Mouse (Mus musculus): ENCODE measurements around the gene Rab3a. TPM values are rescaled to one million over a fixed set of nuclear protein-coding genes. Genes with fewer than 3 reads are reported as not detected.

The Rab3a gene
- polyA plus RNA-seq, 1 experiment: 14.4 TPM

GRCm38 (mm10) chr8:70780093-70780492, 25.6 kb downstream of the Rab3a start:
- Histone ChIP-seq H3K4me3 (ENCODE audit: insufficient read depth, poor library complexity, severe bottlenecking) (no peak overlapping the region), H3K79me3 (ENCODE audit: low read depth) (peaks cover 8% of the 10 kb centered on the region), H3K79me2 (ENCODE audit: control insufficient read depth, insufficient read depth) (peaks cover 26% of the 10 kb centered on the region), H3K27me3 (ENCODE audit: control insufficient read depth, insufficient read depth, insufficient read length) (no peaks in the 10 kb centered on the region), H3ac (ENCODE audit: control insufficient read depth, insufficient read length, low read depth) (no peak overlapping the region), H3K36me3 (ENCODE audit: control insufficient read depth, insufficient read depth) (peaks cover 19% of the 10 kb centered on the region)
- TF ChIP-seq CEBPB (IDR thresholded peaks at IDR 0.05; ENCODE audit: low read depth): no peak
- TF ChIP-seq FOSL1 (IDR thresholded peaks at IDR 0.05; ENCODE audit: insufficient read depth, low read length, poor library complexity, severe bottlenecking): no peak
- TF ChIP-seq MYOD1 (IDR thresholded peaks at IDR 0.05; ENCODE audit: control insufficient read depth, insufficient read length, low read depth): no peak

GRCm38 (mm10) chr8:70786291-70787050, 32.0 kb downstream of the Rab3a start:
- H3K79me3 ChIP-seq (ENCODE audit: low read depth): peaks cover 4% of the 10 kb centered on the region
- TF ChIP-seq FOSL1 (IDR thresholded peaks at IDR 0.05; ENCODE audit: insufficient read depth, low read length, poor library complexity, severe bottlenecking): no peak
- TF ChIP-seq CTCF (IDR thresholded peaks at IDR 0.05; ENCODE audit: control insufficient read depth, insufficient read depth, insufficient read length): no peak
- TF ChIP-seq USF1 (IDR thresholded peaks at IDR 0.05; ENCODE audit: low read depth): no peak
- no peak for TF ChIP-seq MYOD1 (IDR thresholded peaks at IDR 0.05; ENCODE audit: control insufficient read depth, insufficient read length, low read depth)
- TF ChIP-seq MAX (IDR thresholded peaks at IDR 0.05): no peak
- TF ChIP-seq MYOG (IDR thresholded peaks at IDR 0.05; ENCODE audit: control insufficient read depth, extremely low read depth, insufficient read length): no peak
- no peak for TF ChIP-seq CEBPB (IDR thresholded peaks at IDR 0.05; ENCODE audit: low read depth)
- peaks cover 33% of the 10 kb centered on the region for H3K36me3 ChIP-seq (ENCODE audit: control insufficient read depth, insufficient read depth)
- no peak overlapping the region for H3ac ChIP-seq (ENCODE audit: control insufficient read depth, insufficient read length, low read depth)
- no peak overlapping the region for H3K4me3 ChIP-seq (ENCODE audit: insufficient read depth, poor library complexity, severe bottlenecking)
- peaks cover 16% of the 10 kb centered on the region for H3K79me2 ChIP-seq (ENCODE audit: control insufficient read depth, insufficient read depth)
- H3K27me3 ChIP-seq (ENCODE audit: control insufficient read depth, insufficient read depth, insufficient read length): no peaks in the 10 kb centered on the region

- Histone ChIP-seq H3K79me2 (ENCODE audit: control insufficient read depth, insufficient read depth) (peaks cover 22% of the 10 kb centered on the region), H3K36me3 (ENCODE audit: control insufficient read depth, insufficient read depth) (peaks cover 28% of the 10 kb centered on the region), H3K79me3 (ENCODE audit: low read depth) (peaks cover 10% of the 10 kb centered on the region), H3K4me3 (ENCODE audit: insufficient read depth, poor library complexity, severe bottlenecking) (no peak overlapping the region), H3ac (ENCODE audit: control insufficient read depth, insufficient read length, low read depth) (no peak overlapping the region), H3K27me3 (ENCODE audit: control insufficient read depth, insufficient read depth, insufficient read length) (no peaks in the 10 kb centered on the region)
- TF ChIP-seq FOSL1 (IDR thresholded peaks at IDR 0.05; ENCODE audit: insufficient read depth, low read length, poor library complexity, severe bottlenecking) (no peak), MYOG (IDR thresholded peaks at IDR 0.05; ENCODE audit: control insufficient read depth, extremely low read depth, insufficient read length) (no peak)
Measured at GRCm38 (mm10) chr8:70787051-70787445, 32.6 kb downstream of the Rab3a start.

- H3ac ChIP-seq (ENCODE audit: control insufficient read depth, insufficient read length, low read depth): no peak overlapping the region
- H3K36me3 ChIP-seq (ENCODE audit: control insufficient read depth, insufficient read depth): peaks cover 28% of the 10 kb centered on the region
- TF ChIP-seq MYOG (IDR thresholded peaks at IDR 0.05; ENCODE audit: control insufficient read depth, extremely low read depth, insufficient read length): no peak
- TF ChIP-seq MAX (IDR thresholded peaks at IDR 0.05): no peak
- TF ChIP-seq CEBPB (IDR thresholded peaks at IDR 0.05; ENCODE audit: low read depth): no peak
- TF ChIP-seq CTCF (IDR thresholded peaks at IDR 0.05; ENCODE audit: control insufficient read depth, insufficient read depth, insufficient read length): no peak
- H3K27me3 ChIP-seq (ENCODE audit: control insufficient read depth, insufficient read depth, insufficient read length): no peaks in the 10 kb centered on the region
- peaks cover 10% of the 10 kb centered on the region for H3K79me3 ChIP-seq (ENCODE audit: low read depth)
- peaks cover 24% of the 10 kb centered on the region for H3K79me2 ChIP-seq (ENCODE audit: control insufficient read depth, insufficient read depth)
- no peak overlapping the region for H3K4me3 ChIP-seq (ENCODE audit: insufficient read depth, poor library complexity, severe bottlenecking)
Measured at GRCm38 (mm10) chr8:70787941-70788667, 33.6 kb downstream of the Rab3a start.

GRCm38 (mm10) chr8:70789046-70789445, 34.6 kb downstream of the Rab3a start:
- peaks cover 28% of the 10 kb centered on the region for H3K36me3 ChIP-seq (ENCODE audit: control insufficient read depth, insufficient read depth)
- no peak overlapping the region for H3K4me3 ChIP-seq (ENCODE audit: insufficient read depth, poor library complexity, severe bottlenecking)
- peaks cover 24% of the 10 kb centered on the region for H3K79me2 ChIP-seq (ENCODE audit: control insufficient read depth, insufficient read depth)
- no peak for TF ChIP-seq MYOD1 (IDR thresholded peaks at IDR 0.05; ENCODE audit: control insufficient read depth, insufficient read length, low read depth)
- TF ChIP-seq MYOG (IDR thresholded peaks at IDR 0.05; ENCODE audit: control insufficient read depth, extremely low read depth, insufficient read length): no peak
- no peak for TF ChIP-seq CEBPB (IDR thresholded peaks at IDR 0.05; ENCODE audit: low read depth)
- TF ChIP-seq CTCF (IDR thresholded peaks at IDR 0.05; ENCODE audit: control insufficient read depth, insufficient read depth, insufficient read length): no peak
- no peak for TF ChIP-seq USF1 (IDR thresholded peaks at IDR 0.05; ENCODE audit: low read depth)
- no peak for TF ChIP-seq FOSL1 (IDR thresholded peaks at IDR 0.05; ENCODE audit: insufficient read depth, low read length, poor library complexity, severe bottlenecking)
- peaks cover 10% of the 10 kb centered on the region for H3K79me3 ChIP-seq (ENCODE audit: low read depth)
- H3ac ChIP-seq (ENCODE audit: control insufficient read depth, insufficient read length, low read depth): no peak overlapping the region
- no peaks in the 10 kb centered on the region for H3K27me3 ChIP-seq (ENCODE audit: control insufficient read depth, insufficient read depth, insufficient read length)

GRCm38 (mm10) chr8:70790846-70791245, 36.4 kb downstream of the Rab3a start:
- no peaks in the 10 kb centered on the region for H3K27me3 ChIP-seq (ENCODE audit: control insufficient read depth, insufficient read depth, insufficient read length)
- TF ChIP-seq MYOG (IDR thresholded peaks at IDR 0.05; ENCODE audit: control insufficient read depth, extremely low read depth, insufficient read length) (no peak), FOSL1 (IDR thresholded peaks at IDR 0.05; ENCODE audit: insufficient read depth, low read length, poor library complexity, severe bottlenecking) (no peak), MYOD1 (IDR thresholded peaks at IDR 0.05; ENCODE audit: control insufficient read depth, insufficient read length, low read depth) (no peak), MAX (IDR thresholded peaks at IDR 0.05) (no peak), CEBPB (IDR thresholded peaks at IDR 0.05; ENCODE audit: low read depth) (no peak), USF1 (IDR thresholded peaks at IDR 0.05; ENCODE audit: low read depth) (no peak), CTCF (IDR thresholded peaks at IDR 0.05; ENCODE audit: control insufficient read depth, insufficient read depth, insufficient read length) (no peak)
- peaks cover 10% of the 10 kb centered on the region for H3K79me3 ChIP-seq (ENCODE audit: low read depth)
- peaks cover 24% of the 10 kb centered on the region for H3K79me2 ChIP-seq (ENCODE audit: control insufficient read depth, insufficient read depth)
- H3K4me3 ChIP-seq (ENCODE audit: insufficient read depth, poor library complexity, severe bottlenecking): peak overlapping the region; percentile 52
- peak overlapping the region; percentile 33 for H3ac ChIP-seq (ENCODE audit: control insufficient read depth, insufficient read length, low read depth)
- H3K36me3 ChIP-seq (ENCODE audit: control insufficient read depth, insufficient read depth): peaks cover 16% of the 10 kb centered on the region

Measured in C2C12 (cell line).